Mouse (Mus musculus) CH12.LX (cell line): Measurements from ENCODE around the gene Syk. TPM values are rescaled to one million over a fixed set of nuclear protein-coding genes. Genes with fewer than 3 reads are reported as not detected.

Experiments
- DNase-seq: peaks from one replicate; pipeline ENCODE4 v3.0.0-alpha.2; 2013; ENCODE audit errors: extremely low read depth
- H3K27ac ChIP-seq: 2 replicates; pipeline ENCODE4 v1.5.1; 2012; ENCODE audit warnings: low read depth, mild to moderate bottlenecking, control low read depth, moderate library complexity; ENCODE audit not compliant: insufficient read depth
- H3K27me3 ChIP-seq: replicated peaks from 2 replicates; pipeline ENCODE3; 2012; ENCODE audit warnings: inconsistent platforms
- H3K36me3 ChIP-seq, 2 experiments: replicated peaks in 1 of 2; 2 replicates each; pipeline versions ENCODE3 to v1.6.1; 2012; ENCODE audit warnings: inconsistent platforms in 1 of 2, low read length in 1 of 2, mild to moderate bottlenecking in 1 of 2, mixed read lengths in 1 of 2, moderate library complexity in 1 of 2; ENCODE audit not compliant: control insufficient read depth in 1 of 2, insufficient read depth in 1 of 2
- H3K4me1 ChIP-seq, 2 experiments: 2 replicates each; pipeline ENCODE4 v1.6.1; 2012; ENCODE audit warnings: inconsistent platforms in 1 of 2, moderate library complexity in 1 of 2; ENCODE audit not compliant: insufficient read depth in 2 of 2, control insufficient read depth in 1 of 2
- H3K4me2 ChIP-seq: 2 replicates; pipeline ENCODE4 v1.6.1; 2012; ENCODE audit warnings: low read depth, mild to moderate bottlenecking, control low read depth; ENCODE audit not compliant: poor library complexity, insufficient read depth, severe bottlenecking
- H3K4me3 ChIP-seq, 3 experiments: fragments of 150-350 bp in 1 of 3; sonication (generic) in 1 of 3; replicated peaks in 1 of 3; 2 replicates each; pipeline versions ENCODE3 to v1.5.1; 2011 to 2012; ENCODE audit warnings: low read depth in 2 of 3, low read length in 2 of 3, mild to moderate bottlenecking in 2 of 3, moderate library complexity in 2 of 3, control low read depth in 1 of 3, improper control_type of control experiment in 1 of 3, inconsistent platforms in 1 of 3, mixed read lengths in 1 of 3; ENCODE audit not compliant: poor library complexity in 1 of 3
- H3K79me2 ChIP-seq: replicated peaks from 2 replicates; pipeline ENCODE4 v1.6.1; 2012; ENCODE audit warnings: mild to moderate bottlenecking, moderate library complexity; ENCODE audit not compliant: control insufficient read depth, poor library complexity, insufficient read depth, severe bottlenecking; ENCODE audit errors: extremely low read depth
- H3K9ac ChIP-seq: 2 replicates; pipeline ENCODE4 v1.6.1; 2012; ENCODE audit warnings: low read depth, mild to moderate bottlenecking, control low read depth, moderate library complexity; ENCODE audit not compliant: insufficient read depth
- H3K9me3 ChIP-seq: replicated peaks from 2 replicates; pipeline ENCODE3; 2012; ENCODE audit warnings: low read length, inconsistent platforms, mixed read lengths
- CHD1 ChIP-seq: IDR thresholded peaks from 2 replicates; pipeline ENCODE4 v1.6.1; 2012; ENCODE audit warnings: low read depth, low read length, improper control_type of control experiment, inconsistent platforms
- CHD2 ChIP-seq: IDR thresholded peaks from 2 replicates; pipeline ENCODE4 v1.6.1; 2011; ENCODE audit warnings: low read length, improper control_type of control experiment
- E2F4 ChIP-seq: IDR thresholded peaks from 2 replicates; pipeline ENCODE4 v1.6.1; 2011; ENCODE audit warnings: low read depth, low read length, improper control_type of control experiment; ENCODE audit not compliant: insufficient replicate concordance
- ELF1 ChIP-seq: IDR thresholded peaks from 2 replicates; pipeline ENCODE4 v1.6.1; 2014; ENCODE audit warnings: low read depth, mild to moderate bottlenecking, inconsistent platforms, low read length, improper control_type of control experiment
- EP300 ChIP-seq: IDR thresholded peaks from 2 replicates; pipeline ENCODE4 v1.6.1; 2011; ENCODE audit warnings: low read length, improper control_type of control experiment
- ETS1 ChIP-seq: conservative IDR thresholded peaks from 2 replicates; pipeline ENCODE4 v1.6.1; 2012; ENCODE audit warnings: low read depth, mild to moderate bottlenecking, inconsistent platforms, low read length, improper control_type of control experiment, moderate library complexity
- JUND ChIP-seq: conservative IDR thresholded peaks from 2 replicates; pipeline ENCODE4 v1.6.1; 2011; ENCODE audit warnings: low read depth, low read length, improper control_type of control experiment
- MYC ChIP-seq: IDR thresholded peaks from 2 replicates; pipeline ENCODE4 v1.6.1; 2011; ENCODE audit warnings: low read depth, mild to moderate bottlenecking, improper control_type of control experiment, low read length
- NELFE ChIP-seq: IDR thresholded peaks from 2 replicates; pipeline ENCODE4 v1.6.1; 2011; ENCODE audit warnings: low read depth, low read length, improper control_type of control experiment
- RAD21 ChIP-seq: IDR thresholded peaks from 2 replicates; pipeline ENCODE4 v1.6.1; 2011; ENCODE audit warnings: low read depth, mild to moderate bottlenecking, low read length, improper control_type of control experiment, moderate library complexity
- TBP ChIP-seq: conservative IDR thresholded peaks from 2 replicates; pipeline ENCODE4 v1.6.1; 2011; ENCODE audit warnings: low read depth, low read length, improper control_type of control experiment
- UBTF ChIP-seq: IDR thresholded peaks from 2 replicates; pipeline ENCODE4 v1.6.1; 2012; ENCODE audit warnings: low read depth, mild to moderate bottlenecking, inconsistent platforms, low read length, improper control_type of control experiment, moderate library complexity
- ZMIZ1 ChIP-seq: IDR thresholded peaks from 2 replicates; pipeline ENCODE4 v1.6.1; 2012; ENCODE audit warnings: low read depth, mild to moderate bottlenecking, inconsistent platforms, low read length, improper control_type of control experiment
- dilution Hi-C: fragments of 300-500 bp; cut with MboI; formaldehyde crosslinking; loops from 2 replicates; pipeline ENCODE4 v1.14.3; 2020; ENCODE audit warnings: low sequenced_read_pairs; ENCODE audit not compliant: extremely low pct_unique_long_range_greater_than_20kb, extremely low pct_ligation_motif_present
- in situ Hi-C: fragments of 300-500 bp; cut with MboI; formaldehyde crosslinking; loops from 3 replicates; pipeline ENCODE4 v1.14.3; 2019; ENCODE audit warnings: low sequenced_read_pairs, low pct_ligation_motif_present, low pct_unique_long_range_greater_than_20kb, mixed read lengths
- polyA plus RNA-seq: library from polyadenylated mRNA; unstranded; fragments of >175 nt; gene quantifications from 2 replicates; pipeline ENCODE4 v1.2.1, GENCODE M21; 2012; ENCODE audit warnings: low read depth; ENCODE audit not compliant: insufficient read length
- total RNA-seq, 2 experiments: library from RNA; depleted of rRNA; stranded (reverse); fragments of 300-350 nt in 1 of 2; fragments of >200 nt in 1 of 2; gene quantifications; 2 replicates each; pipeline ENCODE4 v1.2.3; 2012 to 2014

The Syk gene
- total and polyA plus RNA-seq, 3 experiments = 117 to 185 (median 163) TPM

DNA sequence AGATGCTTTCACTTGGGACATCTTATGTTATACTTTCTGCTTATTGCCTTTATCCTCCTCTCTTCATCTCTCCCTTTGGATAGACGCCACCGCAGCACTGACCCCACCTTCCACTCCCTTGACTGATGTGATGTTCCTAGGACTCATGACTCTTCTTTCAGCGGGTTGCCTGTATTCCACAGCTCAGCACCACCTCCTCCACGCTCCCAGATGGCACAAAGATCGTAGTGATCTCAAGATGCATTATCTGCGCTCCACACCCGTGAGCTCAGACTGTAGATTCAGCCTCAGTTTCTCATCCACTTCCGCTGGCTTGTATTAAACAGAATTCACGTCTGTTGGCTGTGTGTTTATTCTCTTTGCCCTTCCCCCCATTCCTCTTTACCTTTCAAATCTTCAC, 28.3 kb upstream of the Syk start:
- Histone ChIP-seq H3K9ac (no peak overlapping the region), H3K4me2 (no peak overlapping the region), H3K4me1 (peaks cover 0 to 14% of the 10 kb centered on the region in 2 experiments; a peak in 2 of 4 replicates), H3K27ac (no peak overlapping the region), H3K36me3 (peaks cover 0 to 12% of the 10 kb centered on the region in 2 experiments), H3K4me3 (no peak overlapping the region), H3K27me3 (no peaks in the 10 kb centered on the region), H3K79me2 (no peaks in the 10 kb centered on the region), H3K9me3 (no peaks in the 10 kb centered on the region)
- dilution Hi-C loops (no loop called here), in situ Hi-C loops (loop anchor here (25.0 kb wide), 1 partner anchor 717 kb away; the partner anchor contains the start of gene Gadd45g)
- TF ChIP-seq ZMIZ1 (no peak), ETS1 (no peak), EP300 (no peak), NELFE (no peak), MYC (no peak), ELF1 (no peak)
- no peak for DNase-seq

DNA sequence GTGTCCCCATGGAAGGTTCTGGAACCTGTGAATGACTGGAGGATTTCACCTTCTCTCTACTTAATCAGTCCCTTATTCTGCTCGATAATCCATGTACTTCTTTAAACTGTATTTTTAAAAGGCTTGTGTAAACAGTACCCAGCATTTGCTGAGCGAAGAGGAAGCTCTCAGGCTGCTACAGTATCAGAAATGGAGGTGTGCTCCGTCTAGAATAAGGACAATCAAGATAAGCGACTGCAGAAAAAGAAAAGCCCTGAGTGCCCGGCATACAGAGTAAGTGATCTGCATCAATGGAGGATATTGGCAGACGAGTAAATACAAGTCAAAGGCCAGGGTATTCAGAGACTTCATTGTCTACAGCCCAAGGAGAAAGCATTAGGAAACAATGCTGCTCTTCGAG, 25.6 kb upstream of the Syk start:
- no peak for DNase-seq
- TF ChIP-seq CHD2 (no peak), RAD21 (no peak), TBP (no peak), ZMIZ1 (no peak), UBTF (no peak), JUND (no peak), E2F4 (no peak), CHD1 (no peak)
- TF ChIP-seq, all 38 proteins: peak for 0
- no peak overlapping the region for H3K4me3 ChIP-seq
- no peak overlapping the region for H3K27ac ChIP-seq
- no peaks in the 10 kb centered on the region for H3K9me3 ChIP-seq
- in situ Hi-C loops (loop anchor here (25.0 kb wide), 1 partner anchor 720 kb away; the partner anchor contains the start of gene Gadd45g), dilution Hi-C loops (no loop called here)
- H3K79me2 ChIP-seq = no peaks in the 10 kb centered on the region
- no peak overlapping the region for H3K9ac ChIP-seq
- H3K4me2 ChIP-seq = no peak overlapping the region
- peaks cover 0 to 12% of the 10 kb centered on the region in 2 experiments for H3K36me3 ChIP-seq
- H3K4me1 ChIP-seq = peaks cover 5 to 23% of the 10 kb centered on the region in 2 experiments; a peak in 3 of 4 replicates
- no peaks in the 10 kb centered on the region for H3K27me3 ChIP-seq
